Mouse (Mus musculus) cerebellum, postnatal 14 days (tissue): Measurements from ENCODE around the gene Acot4.
A peak's percentile ranks its signal among the peaks of the same experiment; 100 is the strongest.
"Not testable (repeated sequence)": the region's sequence is repeated elsewhere in the genome, so short reads cannot be mapped to it uniquely, and the experiment has no call there.

Source experiments
- DNase-seq, 2 experiments: peaks; one replicate each; pipeline ENCODE4 v3.0.0; 2021; ENCODE audit warnings: mixed read lengths in 2 of 2

The Acot4 gene

GRCm38 (mm10) chr12:84032854-84033253 is 5.3 kb upstream of the Acot4 start:
- DNase-seq, result no peak

GRCm38 (mm10) chr12:84033302-84033701 is 4.9 kb upstream of the Acot4 start:
- DNase-seq, result not testable (repeated sequence)

GRCm38 (mm10) chr12:84034108-84034507 is 4.1 kb upstream of the Acot4 start:
- DNase-seq, result no peak

GRCm38 (mm10) chr12:84038691-84039111 is 522 bp downstream of the Acot4 start, which contains the start of gene Gm49366:
Gene Gm49366 (plus strand): TSS chr12:84038935.
- DNase-seq, result peak; percentile 69 to 75

GRCm38 (mm10) chr12:84042248-84042647 is 4.1 kb downstream of the Acot4 start:
- DNase-seq, result no peak

- no peak for DNase-seq
These were observed 5.9 kb downstream of the Acot4 start for GRCm38 (mm10) chr12:84044045-84044444.

- no peak for DNase-seq
These were observed 8.7 kb downstream of the Acot4 start for GRCm38 (mm10) chr12:84046906-84047305.

GRCm38 (mm10) chr12:84050744-84051143 is 12.6 kb downstream of the Acot4 start:
- not testable (repeated sequence) for DNase-seq

- DNase-seq, result no peak
These were observed 13.8 kb downstream of the Acot4 start, which contains the start of gene Acot3 for GRCm38 (mm10) chr12:84051937-84052474. Gene Acot3 (plus strand): TSS chr12:84052144.

- no peak for DNase-seq
These were observed 14.4 kb downstream of the Acot4 start for GRCm38 (mm10) chr12:84052609-84053008.

- DNase-seq, result peak; percentile 21 to 29
These were observed 15.0 kb downstream of the Acot4 start for GRCm38 (mm10) chr12:84053173-84053572.

GRCm38 (mm10) chr12:84053679-84054391 is 15.7 kb downstream of the Acot4 start:
- DNase-seq, result peak; percentile 38 to 42

GRCm38 (mm10) chr12:84060946-84061345 is 22.8 kb downstream of the Acot4 start:
- DNase-seq, result peak; percentile 27 to 35

- no peak for DNase-seq
These were observed 24.2 kb downstream of the Acot4 start for GRCm38 (mm10) chr12:84062336-84062735.

GRCm38 (mm10) chr12:84063228-84063627 is 25.0 kb downstream of the Acot4 start:
- peak in 1 of 2 experiments; percentile 61 for DNase-seq

GRCm38 (mm10) chr12:84063833-84064232 is 25.7 kb downstream of the Acot4 start:
- no peak for DNase-seq

GRCm38 (mm10) chr12:84064621-84065020 is 26.4 kb downstream of the Acot4 start:
- DNase-seq, result no peak

- DNase-seq, result no peak
These were observed 29.6 kb downstream of the Acot4 start for GRCm38 (mm10) chr12:84067752-84068151.

GRCm38 (mm10) chr12:84068296-84068695 is 30.1 kb downstream of the Acot4 start:
- DNase-seq, result no peak

GRCm38 (mm10) chr12:84068986-84069385 is 30.8 kb downstream of the Acot4 start, which contains the start of gene Acot5:
Gene Acot5 (plus strand): TSS chr12:84069325.
- DNase-seq, result no peak

GRCm38 (mm10) chr12:84069582-84069981 is 31.4 kb downstream of the Acot4 start:
- DNase-seq, result peak; percentile 50 to 58

- no peak for DNase-seq
These were observed 33.5 kb downstream of the Acot4 start for GRCm38 (mm10) chr12:84071696-84072095.

- DNase-seq, result no peak
These were observed 39.3 kb downstream of the Acot4 start for GRCm38 (mm10) chr12:84077371-84077990.

- DNase-seq, result no peak
These were observed 45.7 kb downstream of the Acot4 start for GRCm38 (mm10) chr12:84083842-84084241.
